Mouse (Mus musculus) granulocyte monocyte progenitor cell, adult 5-6 weeks (primary cell): ENCODE data around the gene Cd59b. TPM values are rescaled to one million over a fixed set of nuclear protein-coding genes. Genes with fewer than 3 reads are reported as not detected.

Experiments used
- total RNA-seq, 2 experiments: library from RNA; stranded (forward) in 1 of 2; stranded (reverse) in 1 of 2; fragments of 200-712, 200-1000 nt in 1 of 2; fragments of >200 nt in 1 of 2; fragmentation: Nextera tagmentation in 1 of 2; gene quantifications; 2 replicates each; pipeline ENCODE4 v1.2.3; 2014 to 2017

The Cd59b gene
- total RNA-seq, 2 experiments from 2014 or later: not detected

Other genes with a start within 250 kb of the Cd59b start
- gene Lmo2, start 111.9 kb upstream of the Cd59b start, total RNA-seq (2014; fragmentation: Nextera tagmentation): 334 and 343 TPM in 2 replicates
- 231 and 233 TPM in 2 replicates for gene Lmo2, start 111.9 kb upstream of the Cd59b start, total RNA-seq (2017)
- 45.1 and 45.5 TPM in 2 replicates for gene Fbxo3, start 42.1 kb upstream of the Cd59b start, total RNA-seq (2014; fragmentation: Nextera tagmentation)
- gene Fbxo3, start 42.1 kb upstream of the Cd59b start, total RNA-seq (2017): 57.4 and 64.1 TPM in 2 replicates
- gene 4931422A03Rik, start 41.5 kb upstream of the Cd59b start, total RNA-seq (2014; fragmentation: Nextera tagmentation): not detected in 2 replicates
- gene 4931422A03Rik, start 41.5 kb upstream of the Cd59b start, total RNA-seq (2017): 0.98 TPM in 1 of 2 replicates, not detected in the other
- gene Gm10912, start 4.0 kb upstream of the Cd59b start, total RNA-seq (2014; fragmentation: Nextera tagmentation): not detected in 2 replicates
- gene Gm10912, start 4.0 kb upstream of the Cd59b start, total RNA-seq (2017): 0.15 and 1.2 TPM in 2 replicates
- not detected in 2 replicates for gene Gm10799, start 1.3 kb upstream of the Cd59b start, total RNA-seq (2014; fragmentation: Nextera tagmentation)
- not detected in 2 replicates for gene Gm10799, start 1.3 kb upstream of the Cd59b start, total RNA-seq (2017)
- 0.26 and 1.1 TPM in 2 replicates for gene Cd59a, start 26.0 kb downstream of the Cd59b start, total RNA-seq (2014; fragmentation: Nextera tagmentation)
- 0.88 and 1.2 TPM in 2 replicates for gene Cd59a, start 26.0 kb downstream of the Cd59b start, total RNA-seq (2017)
- not detected in 2 replicates for gene A930018P22Rik, start 52.9 kb downstream of the Cd59b start, total RNA-seq (2014; fragmentation: Nextera tagmentation)
- not detected in 2 replicates for gene A930018P22Rik, start 52.9 kb downstream of the Cd59b start, total RNA-seq (2017)